Mouse (Mus musculus): Measurements from ENCODE around the gene Actr10. TPM values are rescaled to one million over a fixed set of nuclear protein-coding genes. Genes with fewer than 3 reads are reported as not detected.

Gene Actr10
- polyA plus RNA-seq, 1 experiment from 2014 or later = 232 TPM

GRCm38 (mm10) chr12:70974441-70975266 is 37.0 kb downstream of the Actr10 start, which contains the start of gene Psma3:
Psma3 (plus strand) TSS chr12:70974621.
- DNase-seq (peak; percentile 98), ATAC-seq (ENCODE audit: insufficient read depth) (peak; percentile 99)
- no peak for TF ChIP-seq CTCF (IDR thresholded peaks at IDR 0.05; ENCODE audit: low read depth)
- Histone ChIP-seq H3K9ac (peak within 1 kb of the TSS; percentile 97), H3K27me3 (ENCODE audit: insufficient read depth, low read length) (no peaks in the 10 kb centered on the region), H3K4me3 (ENCODE audit: low read depth, low read length) (peak within 1 kb of the TSS; percentile 99), H3K9me3 (ENCODE audit: low read depth, low read length) (no peaks in the 10 kb centered on the region), H3K36me3 (ENCODE audit: insufficient read depth) (peaks cover 17% of the 10 kb centered on the region), H3K4me1 (ENCODE audit: insufficient read depth) (no peaks in the 10 kb centered on the region; the same call in 1 of the 2 replicates), H3K27ac (ENCODE audit: low read depth) (peak within 1 kb of the TSS; percentile 96), H3K4me2 (peak within 1 kb of the TSS; percentile 71)
- under 1% methylated on average over 71 of the region's 71 CpGs for WGBS

DNA sequence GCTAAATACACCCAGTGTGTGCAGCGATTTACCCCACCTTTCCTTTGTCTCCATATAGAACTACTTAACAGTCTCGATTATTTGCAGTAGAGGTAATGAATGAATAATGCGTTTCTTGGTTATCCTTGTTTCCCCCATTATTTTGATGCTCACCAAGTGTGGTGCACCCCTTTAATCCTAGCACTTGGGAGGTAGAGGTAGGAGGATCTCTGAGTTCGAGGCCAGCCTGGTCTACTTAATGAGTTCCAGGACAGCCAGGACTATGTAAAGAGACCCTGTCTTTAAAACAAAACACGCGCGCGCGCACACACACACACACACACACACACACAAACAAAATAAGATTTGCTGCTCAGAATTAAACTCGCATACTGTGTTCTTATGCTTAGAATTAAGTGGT is 37.7 kb downstream of the Actr10 start:
- DNase-seq = peak; percentile 36
- TF ChIP-seq CTCF (IDR thresholded peaks at IDR 0.05; ENCODE audit: low read depth) = no peak
- no peaks in the 10 kb centered on the region for H3K27me3 ChIP-seq (ENCODE audit: insufficient read depth, low read length)
- peak overlapping the region; percentile 97 for H3K9ac ChIP-seq
- 22% methylated on average over 10 of the region's 10 CpGs for WGBS
- H3K36me3 ChIP-seq (ENCODE audit: insufficient read depth) = peaks cover 24% of the 10 kb centered on the region
- H3K4me3 ChIP-seq (ENCODE audit: low read depth, low read length) = peak overlapping the region; percentile 99
- no peaks in the 10 kb centered on the region for H3K9me3 ChIP-seq (ENCODE audit: low read depth, low read length)
- H3K27ac ChIP-seq (ENCODE audit: low read depth) = peak overlapping the region; percentile 96
- ATAC-seq (ENCODE audit: insufficient read depth) = no peak
- no peaks in the 10 kb centered on the region; the same call in 1 of the 2 replicates for H3K4me1 ChIP-seq (ENCODE audit: insufficient read depth)
- H3K4me2 ChIP-seq = peak overlapping the region; percentile 71

- peak overlapping the region; percentile 97 for H3K9ac ChIP-seq
Measured at GRCm38 (mm10) chr12:70975891-70976290, 38.2 kb downstream of the Actr10 start.

DNA sequence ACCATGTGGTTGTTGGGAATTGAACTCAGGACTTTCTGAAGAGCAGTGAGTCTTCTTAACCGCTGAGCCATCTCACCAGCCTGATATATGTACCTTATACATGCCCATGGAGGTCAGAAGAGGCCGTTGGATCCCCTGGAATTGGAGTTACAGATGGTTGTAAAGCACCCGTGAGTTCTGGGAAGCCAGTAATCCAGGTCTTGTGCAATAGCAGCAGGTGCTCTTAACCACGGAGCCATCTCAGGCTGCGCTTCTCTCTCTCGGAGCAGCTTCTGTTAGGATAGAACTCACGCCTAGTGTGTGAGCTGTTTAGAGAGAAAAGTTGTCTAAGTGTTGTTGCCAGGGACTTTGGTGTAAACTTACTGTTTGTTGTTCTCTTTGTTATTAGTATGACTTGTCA is 40.7 kb downstream of the Actr10 start:
- Histone ChIP-seq H3K4me2 (no peak overlapping the region), H3K4me3 (ENCODE audit: low read depth, low read length) (no peak overlapping the region), H3K4me1 (ENCODE audit: insufficient read depth) (no peaks in the 10 kb centered on the region; the same call in 1 of the 2 replicates), H3K9ac (no peak overlapping the region), H3K9me3 (ENCODE audit: low read depth, low read length) (no peaks in the 10 kb centered on the region), H3K27me3 (ENCODE audit: insufficient read depth, low read length) (no peaks in the 10 kb centered on the region), H3K27ac (ENCODE audit: low read depth) (no peak overlapping the region), H3K36me3 (ENCODE audit: insufficient read depth) (peaks cover 47% of the 10 kb centered on the region)
- no peak for DNase-seq
- 83% methylated on average over 7 of the region's 7 CpGs for WGBS
- ATAC-seq (ENCODE audit: insufficient read depth) = no peak
- no peak for TF ChIP-seq CTCF (IDR thresholded peaks at IDR 0.05; ENCODE audit: low read depth)

More at GRCm38 (mm10) chr12:70975891-70976290, 38.2 kb downstream of the Actr10 start:
- TF ChIP-seq CTCF (IDR thresholded peaks at IDR 0.05; ENCODE audit: low read depth) = no peak
- Histone ChIP-seq H3K9me3 (ENCODE audit: low read depth, low read length) (no peaks in the 10 kb centered on the region), H3K4me1 (ENCODE audit: insufficient read depth) (no peaks in the 10 kb centered on the region; the same call in 1 of the 2 replicates), H3K4me2 (peak overlapping the region; percentile 71), H3K4me3 (ENCODE audit: low read depth, low read length) (peak overlapping the region; percentile 99), H3K36me3 (ENCODE audit: insufficient read depth) (peaks cover 29% of the 10 kb centered on the region), H3K27ac (ENCODE audit: low read depth) (no peak overlapping the region), H3K27me3 (ENCODE audit: insufficient read depth, low read length) (no peaks in the 10 kb centered on the region)
- no peak for ATAC-seq (ENCODE audit: insufficient read depth)
- DNase-seq = no peak
- WGBS = 58% methylated on average over 3 of the region's 3 CpGs

- H3K4me3 ChIP-seq (ENCODE audit: low read depth, low read length) = no peak overlapping the region
- H3K27ac ChIP-seq (ENCODE audit: low read depth) = no peak overlapping the region
- ATAC-seq (ENCODE audit: insufficient read depth) = no peak
- no peaks in the 10 kb centered on the region for H3K9me3 ChIP-seq (ENCODE audit: low read depth, low read length)
- DNase-seq = no peak
- peaks cover 92% of the 10 kb centered on the region for H3K36me3 ChIP-seq (ENCODE audit: insufficient read depth)
- WGBS = 90% methylated on average over 7 of the region's 7 CpGs
- H3K9ac ChIP-seq = no peak overlapping the region
- no peaks in the 10 kb centered on the region for H3K27me3 ChIP-seq (ENCODE audit: insufficient read depth, low read length)
- TF ChIP-seq CTCF (IDR thresholded peaks at IDR 0.05; ENCODE audit: low read depth) = no peak
- H3K4me2 ChIP-seq = no peak overlapping the region
- H3K4me1 ChIP-seq (ENCODE audit: insufficient read depth) = no peaks in the 10 kb centered on the region
Measured at GRCm38 (mm10) chr12:70984855-70985550, 47.3 kb downstream of the Actr10 start.

- H3K4me1 ChIP-seq (ENCODE audit: insufficient read depth) = 0 out of 2 replicates have a peak, but pooled peaks cover 3% of the 10 kb centered on the region
- ATAC-seq (ENCODE audit: insufficient read depth) = no peak
- WGBS = 90% methylated on average over 5 of the region's 5 CpGs
- no peak for DNase-seq
- no peaks in the 10 kb centered on the region for H3K9me3 ChIP-seq (ENCODE audit: low read depth, low read length)
- no peaks in the 10 kb centered on the region for H3K27me3 ChIP-seq (ENCODE audit: insufficient read depth, low read length)
- no peak for TF ChIP-seq CTCF (IDR thresholded peaks at IDR 0.05; ENCODE audit: low read depth)
- no peak overlapping the region for H3K9ac ChIP-seq
- no peak overlapping the region for H3K4me3 ChIP-seq (ENCODE audit: low read depth, low read length)
- H3K4me2 ChIP-seq = no peak overlapping the region
- H3K27ac ChIP-seq (ENCODE audit: low read depth) = no peak overlapping the region
- peaks cover 60% of the 10 kb centered on the region for H3K36me3 ChIP-seq (ENCODE audit: insufficient read depth)
Measured at GRCm38 (mm10) chr12:70997225-70997624, 59.6 kb downstream of the Actr10 start.

All from lung, embryonic 14.5 days (tissue).